Mouse (Mus musculus) embryonic facial prominence, embryonic 12.5 days (tissue): ENCODE measurements around the gene Map3k11. TPM values are rescaled to one million over a fixed set of nuclear protein-coding genes. Genes with fewer than 3 reads are reported as not detected.
A peak's percentile ranks its signal among the peaks of the same experiment; 100 is the strongest.

ENCODE experiments used
- ATAC-seq: fragments of 200-750 bp; cut with Nextera tagmentation; 2 replicates; pipeline ENCODE4 v1.8.0; 2017; ENCODE audit not compliant: insufficient number of reproducible peaks, insufficient read depth, low FRiP score, low TSS enrichment
- H3K27ac ChIP-seq: fragments of 300-500 bp; sonication (generic); 2 replicates; pipeline ENCODE4 v1.5.1; 2016; ENCODE audit warnings: mild to moderate bottlenecking
- H3K27me3 ChIP-seq: fragments of 300-500 bp; sonication (generic); 2 replicates; pipeline ENCODE4 v1.6.1; 2016; ENCODE audit warnings: mild to moderate bottlenecking, moderate library complexity
- H3K36me3 ChIP-seq: fragments of 300-500 bp; sonication (generic); 2 replicates; pipeline ENCODE4 v1.6.1; 2016; ENCODE audit warnings: mild to moderate bottlenecking
- H3K4me1 ChIP-seq: fragments of 300-500 bp; sonication (generic); 2 replicates; pipeline ENCODE4 v1.6.1; 2016
- H3K4me2 ChIP-seq: fragments of 300-500 bp; sonication (generic); replicated peaks from 2 replicates; pipeline ENCODE4 v1.6.1; 2016; ENCODE audit warnings: mild to moderate bottlenecking, moderate library complexity
- H3K4me3 ChIP-seq: fragments of 300-500 bp; sonication (generic); 2 replicates; pipeline ENCODE4 v1.5.1; 2016; ENCODE audit warnings: mild to moderate bottlenecking
- H3K9ac ChIP-seq: fragments of 300-500 bp; sonication (generic); 2 replicates; pipeline ENCODE4 v1.6.1; 2016; ENCODE audit warnings: mild to moderate bottlenecking, moderate library complexity
- H3K9me3 ChIP-seq: fragments of 300-500 bp; sonication (generic); 2 replicates; pipeline ENCODE4 v1.6.1; 2016; ENCODE audit warnings: mild to moderate bottlenecking, moderate library complexity
- WGBS: fragments of 180-500 bp; shearing (Covaris S2); methylation state at CpG from one replicate; pipeline ENCODE4 v1.1.7; 2016; 5-methylcytosine and 5-hydroxymethylcytosine counted together
- polyA plus RNA-seq: library from polyadenylated mRNA; unstranded; fragments of >200 nt; fragmentation: Nextera tagmentation; extraction: Ambion mirVana; gene quantifications from 2 replicates; pipeline ENCODE4 v1.2.1, GENCODE M21; 2016

Map3k11 gene
- polyA plus RNA-seq, 1 experiment from 2014 or later: 26.0 TPM

DNA sequence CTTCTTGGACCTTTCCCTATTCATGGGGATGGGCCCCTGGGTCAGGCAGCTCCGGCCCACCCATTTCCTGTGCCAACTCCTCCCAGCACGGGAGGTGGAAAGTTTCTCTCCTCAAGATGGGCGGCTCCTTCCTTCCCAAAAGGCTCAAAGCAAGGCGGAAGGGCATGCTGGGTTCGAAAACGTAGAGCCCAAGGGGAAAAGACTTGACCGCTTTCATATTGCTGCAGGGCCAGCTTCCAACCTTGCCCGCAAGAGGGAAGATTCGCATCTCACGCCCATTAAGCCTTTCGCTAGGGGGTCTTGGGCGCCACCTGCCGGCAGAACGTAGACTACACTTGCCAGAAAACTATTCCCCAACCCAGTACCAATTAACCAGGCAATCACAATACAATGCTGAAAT is 39.2 kb downstream of the Map3k11 start:
- H3K27ac ChIP-seq: 0 out of 2 replicates have a peak overlapping the region, but pooled peaks have one; percentile 26
- 3% methylated on average over 14 of the region's 14 CpGs for WGBS
- H3K4me3 ChIP-seq: peak overlapping the region; percentile 89
- peak overlapping the region; percentile 98 for H3K9ac ChIP-seq
- H3K4me1 ChIP-seq: peaks cover 51% of the 10 kb centered on the region
- peak overlapping the region; percentile 97 for H3K4me2 ChIP-seq
- ATAC-seq: no peak
- no peaks in the 10 kb centered on the region for H3K9me3 ChIP-seq
- H3K36me3 ChIP-seq: peaks cover 17% of the 10 kb centered on the region
- no peaks in the 10 kb centered on the region for H3K27me3 ChIP-seq

DNA sequence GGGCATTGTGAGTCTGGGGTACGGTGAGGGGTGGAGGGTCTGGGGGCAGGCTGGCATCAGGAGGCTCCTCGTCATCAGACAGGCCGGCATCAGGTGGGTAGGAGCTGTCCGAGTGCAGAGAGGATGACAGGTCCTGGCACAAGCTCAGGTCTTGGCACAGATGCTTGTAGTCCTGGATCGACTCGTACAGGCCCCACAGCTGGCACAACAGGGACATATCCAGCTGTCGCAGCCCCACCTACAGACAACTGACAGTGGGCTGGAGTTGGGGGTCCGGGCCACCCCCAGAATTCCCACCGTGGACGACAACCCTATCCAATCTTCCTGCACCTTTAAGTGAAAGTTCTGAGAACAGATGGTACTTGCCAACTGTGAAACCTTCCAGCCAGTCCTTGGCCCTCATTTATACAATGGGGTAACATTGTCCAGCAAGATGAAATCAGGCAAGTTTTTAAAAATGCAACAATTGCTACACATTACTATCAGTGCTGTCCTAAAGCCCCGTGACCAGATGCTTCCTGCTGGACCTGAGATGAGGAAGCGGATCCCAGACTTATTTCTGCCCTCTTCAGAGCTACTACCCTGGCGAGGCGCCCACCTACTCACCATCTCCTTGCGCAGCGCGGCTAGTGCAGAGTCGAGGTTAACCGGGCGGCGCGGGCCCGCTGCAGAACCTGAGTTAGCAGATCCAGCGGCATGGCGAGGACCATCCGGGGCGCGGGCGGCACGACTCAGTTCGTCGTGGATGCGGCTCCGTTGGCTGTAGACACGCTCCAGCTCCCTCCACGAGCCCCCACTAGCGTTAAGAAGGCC is 40.3 kb downstream of the Map3k11 start:
- peaks cover 8% of the 10 kb centered on the region; the same call in 1 of the 2 replicates for H3K36me3 ChIP-seq
- H3K4me2 ChIP-seq: peak overlapping the region; percentile 97
- no peaks in the 10 kb centered on the region for H3K27me3 ChIP-seq
- peaks cover 51% of the 10 kb centered on the region for H3K4me1 ChIP-seq
- H3K9ac ChIP-seq: peak overlapping the region; percentile 98
- H3K27ac ChIP-seq: peak overlapping the region; percentile 95
- WGBS: 8% methylated on average over 37 of the region's 37 CpGs
- ATAC-seq: no peak
- no peaks in the 10 kb centered on the region for H3K9me3 ChIP-seq
- H3K4me3 ChIP-seq: peak overlapping the region; percentile 89

- Histone ChIP-seq H3K4me2 (peak within 1 kb of the TSS; percentile 97), H3K9ac (peak within 1 kb of the TSS; percentile 98), H3K27me3 (no peaks in the 10 kb centered on the region), H3K9me3 (no peaks in the 10 kb centered on the region), H3K36me3 (0 out of 2 replicates have a peak, but pooled peaks cover 2% of the 10 kb centered on the region), H3K4me3 (peak within 1 kb of the TSS; percentile 89), H3K27ac (peak within 1 kb of the TSS; percentile 95), H3K4me1 (peaks cover 51% of the 10 kb centered on the region)
- WGBS: under 1% methylated on average over 35 of the region's 37 CpGs
- peak; percentile 78 for ATAC-seq
These were observed 40.9 kb downstream of the Map3k11 start, which contains the start of gene Fam89b for GRCm38 (mm10) chr19:5729444-5729815. Gene Fam89b (minus strand): TSS chr19:5729653.

DNA sequence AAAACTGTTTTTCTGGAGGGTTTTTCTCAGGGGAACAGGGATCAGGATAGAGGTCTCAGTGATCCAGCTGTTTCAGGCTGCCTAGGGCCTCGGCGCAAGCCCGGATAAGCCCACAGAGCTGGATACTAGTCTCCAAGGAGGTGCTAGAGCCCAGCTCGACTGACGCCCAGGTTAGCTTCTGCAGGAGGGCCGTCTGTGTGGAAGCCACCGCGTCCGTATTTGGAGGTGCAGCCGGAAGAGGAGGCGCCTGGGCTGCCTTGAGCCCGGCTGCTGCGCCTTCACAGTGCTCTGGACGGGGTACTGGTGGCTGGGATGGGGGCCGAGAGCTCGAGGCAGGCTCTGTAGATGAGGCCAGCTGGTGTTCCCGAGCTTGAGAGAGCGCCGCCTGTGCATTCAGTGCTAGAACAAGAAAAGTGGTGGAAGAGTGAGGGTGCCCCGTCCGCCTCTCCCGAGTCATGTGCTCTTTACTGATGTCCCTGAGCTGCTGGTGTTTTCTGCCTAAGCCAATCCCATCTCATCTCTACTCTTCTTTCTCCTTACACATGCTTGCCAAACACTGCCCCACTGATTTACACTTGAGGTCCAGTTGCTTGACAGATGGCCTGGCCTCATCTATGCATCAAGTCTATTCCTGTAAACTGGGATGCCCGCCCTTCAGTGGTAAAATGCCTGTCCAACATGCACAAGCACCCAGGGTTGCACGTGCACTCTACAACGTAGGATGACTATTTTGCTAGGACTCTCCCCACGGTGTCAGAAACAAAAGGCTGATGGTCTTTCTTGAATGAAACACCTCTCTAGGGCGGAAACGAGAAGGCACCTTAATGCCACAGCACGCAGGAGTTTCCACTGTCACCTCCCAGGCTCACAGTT is 42.0 kb downstream of the Map3k11 start:
- Histone ChIP-seq H3K27me3 (0 out of 2 replicates have a peak, but pooled peaks cover 2% of the 10 kb centered on the region), H3K4me3 (peak overlapping the region; percentile 89), H3K4me2 (peak overlapping the region; percentile 97), H3K9ac (peak overlapping the region; percentile 75), H3K27ac (no peak overlapping the region), H3K9me3 (no peaks in the 10 kb centered on the region), H3K36me3 (no peaks in the 10 kb centered on the region), H3K4me1 (peaks cover 44% of the 10 kb centered on the region)
- 73% methylated on average over 29 of the region's 29 CpGs for WGBS
- ATAC-seq: no peak

DNA sequence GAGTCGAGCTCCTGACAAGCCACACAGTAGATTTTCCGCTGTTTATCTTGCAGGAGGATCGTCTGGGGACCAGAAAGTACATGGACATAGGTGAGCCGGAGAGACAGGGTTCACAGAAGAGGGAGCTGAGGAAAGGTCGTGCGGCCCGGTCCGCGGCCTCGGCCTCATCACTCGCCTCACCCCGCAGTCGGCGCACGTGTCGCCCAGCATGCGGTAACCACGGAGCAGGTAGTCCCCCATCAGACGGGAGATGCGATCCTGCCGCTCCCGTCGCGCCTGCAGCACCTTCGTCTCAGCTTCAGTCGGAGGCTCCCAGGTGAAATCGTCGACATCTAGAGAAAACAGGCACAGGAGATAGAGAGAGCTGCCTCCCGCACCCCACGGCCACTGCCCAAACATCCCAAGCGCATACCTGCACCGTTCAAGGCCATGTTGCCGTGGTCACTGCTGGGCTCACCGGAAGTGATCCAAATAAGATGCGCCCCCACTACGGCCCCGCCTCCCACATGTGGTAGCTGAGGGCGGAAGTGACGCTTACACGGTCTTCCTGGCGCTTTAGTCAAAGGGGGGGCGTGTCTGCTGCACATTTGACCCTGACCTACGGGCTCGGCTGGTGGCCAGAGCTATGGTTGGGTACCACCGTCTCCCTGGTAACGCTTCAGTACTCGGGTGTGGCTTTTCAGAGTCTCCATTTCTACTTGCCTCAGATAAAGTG is 42.9 kb downstream of the Map3k11 start:
- peak overlapping the region; percentile 46; the same call in 1 of the 2 replicates for H3K27ac ChIP-seq
- H3K9ac ChIP-seq: peak overlapping the region; percentile 75
- 1% methylated on average over 47 of the region's 47 CpGs for WGBS
- H3K4me3 ChIP-seq: peak overlapping the region; percentile 89
- no peaks in the 10 kb centered on the region for H3K9me3 ChIP-seq
- peak; percentile 63 for ATAC-seq
- H3K27me3 ChIP-seq: 0 out of 2 replicates have a peak, but pooled peaks cover 3% of the 10 kb centered on the region
- H3K4me1 ChIP-seq: peaks cover 36% of the 10 kb centered on the region
- H3K36me3 ChIP-seq: no peaks in the 10 kb centered on the region
- H3K4me2 ChIP-seq: peak overlapping the region; percentile 97

DNA sequence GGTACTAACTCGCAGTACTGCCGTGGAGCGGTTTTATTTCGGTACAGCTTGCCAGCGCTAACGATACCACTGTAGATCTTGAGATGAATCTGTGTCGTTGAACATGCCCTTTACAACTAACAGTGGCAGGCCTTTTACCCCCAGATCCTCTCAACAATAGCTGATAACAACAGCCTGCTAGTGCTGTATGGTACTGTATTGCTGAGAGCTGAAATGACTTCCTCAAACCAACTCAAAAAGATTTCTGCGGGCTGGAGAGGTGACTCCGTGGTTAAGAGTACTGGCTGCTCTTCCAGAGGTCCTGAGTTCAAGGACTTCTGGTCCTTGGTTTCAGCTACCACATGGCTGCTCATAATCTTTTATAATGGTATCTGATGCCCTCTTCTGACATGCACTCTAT is 45.8 kb downstream of the Map3k11 start:
- H3K4me2 ChIP-seq: no peak overlapping the region
- H3K4me1 ChIP-seq: peaks cover 15% of the 10 kb centered on the region
- WGBS: 83% methylated on average over 9 of the region's 9 CpGs
- ATAC-seq: no peak
- H3K27me3 ChIP-seq: 0 out of 2 replicates have a peak, but pooled peaks cover 7% of the 10 kb centered on the region
- no peaks in the 10 kb centered on the region for H3K9me3 ChIP-seq
- H3K36me3 ChIP-seq: no peaks in the 10 kb centered on the region
- H3K27ac ChIP-seq: no peak overlapping the region
- H3K4me3 ChIP-seq: no peak overlapping the region
- no peak overlapping the region for H3K9ac ChIP-seq

GRCm38 (mm10) chr19:5739446-5739845 is 50.9 kb downstream of the Map3k11 start:
- Histone ChIP-seq H3K27ac (no peak overlapping the region), H3K4me1 (peaks cover 24% of the 10 kb centered on the region), H3K9ac (no peak overlapping the region), H3K27me3 (peaks cover 17% of the 10 kb centered on the region; the same call in 1 of the 2 replicates), H3K4me3 (no peak overlapping the region), H3K4me2 (no peak overlapping the region), H3K36me3 (no peaks in the 10 kb centered on the region), H3K9me3 (no peaks in the 10 kb centered on the region)
- no peak for ATAC-seq
- 64% methylated on average over 2 of the region's 2 CpGs for WGBS

DNA sequence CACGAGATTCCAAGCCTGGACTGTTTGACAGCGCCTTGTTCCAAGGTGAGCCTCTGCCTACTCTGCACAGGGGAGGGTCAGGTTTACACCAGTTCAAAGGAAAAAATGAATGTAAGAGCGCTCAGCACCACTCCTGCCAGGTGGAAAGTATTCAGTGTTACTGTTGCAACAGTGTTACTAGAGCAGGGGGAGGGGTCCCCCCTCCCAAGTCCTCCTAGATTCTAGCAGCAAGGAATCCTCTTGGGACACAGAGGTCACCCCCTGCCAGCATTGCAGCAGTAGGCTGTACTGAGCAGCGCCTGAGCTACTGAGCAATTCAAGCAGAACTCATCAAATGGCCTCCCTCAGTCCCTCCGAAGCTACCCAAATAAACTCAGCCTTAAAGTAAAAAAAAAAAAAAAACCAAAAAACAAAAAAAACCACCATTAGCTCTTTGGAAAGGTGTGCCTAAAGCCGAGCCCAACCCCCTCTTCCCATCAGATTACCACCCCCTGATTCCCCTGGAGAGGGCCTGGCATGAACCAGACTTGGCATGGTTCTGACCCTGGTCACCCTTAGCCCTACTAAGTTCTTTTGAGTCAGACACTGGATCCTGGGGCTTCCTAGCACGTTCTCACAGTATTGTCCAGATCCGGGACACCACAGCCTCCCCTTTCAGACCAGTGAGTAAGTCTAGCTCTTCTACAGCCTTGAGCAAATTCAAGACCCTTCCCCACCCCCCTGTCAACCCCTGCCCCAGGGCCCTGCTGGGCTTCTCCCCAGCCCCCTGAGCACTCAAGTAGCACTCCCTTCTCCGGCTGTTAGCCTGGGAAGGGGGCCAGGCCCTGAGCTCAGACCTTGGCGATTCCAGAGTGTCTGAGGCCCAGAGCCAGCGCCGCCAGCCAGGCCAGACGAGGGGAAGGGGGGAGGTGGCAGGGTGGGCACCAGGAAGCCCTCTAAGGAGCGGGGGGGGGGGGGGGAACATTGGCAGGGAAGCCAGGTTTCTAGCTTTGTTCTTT is 52.1 kb downstream of the Map3k11 start, which contains the start of gene Ltbp3:
Ltbp3 (plus strand) TSS at position 585 of the 998 bp plus-strand sequence.
- peak within 1 kb of the TSS; percentile 90 for H3K27ac ChIP-seq
- WGBS: 15% methylated on average over 10 of the region's 14 CpGs
- peak within 1 kb of the TSS; percentile 93 for H3K4me2 ChIP-seq
- H3K9ac ChIP-seq: peak within 1 kb of the TSS; percentile 93
- no peaks in the 10 kb centered on the region for H3K9me3 ChIP-seq
- H3K4me1 ChIP-seq: peaks cover 29% of the 10 kb centered on the region
- peaks cover 26% of the 10 kb centered on the region for H3K27me3 ChIP-seq
- peak within 1 kb of the TSS; percentile 75 for H3K4me3 ChIP-seq
- H3K36me3 ChIP-seq: no peaks in the 10 kb centered on the region
- ATAC-seq: no peak

GRCm38 (mm10) chr19:5741641-5742240 is 53.2 kb downstream of the Map3k11 start:
- peaks cover 33% of the 10 kb centered on the region for H3K27me3 ChIP-seq
- WGBS: under 1% methylated on average over 53 of the region's 55 CpGs

GRCm38 (mm10) chr19:5742241-5742641 is 53.7 kb downstream of the Map3k11 start:
- WGBS: under 1% methylated on average over 32 of the region's 32 CpGs
- peak overlapping the region; percentile 93 for H3K4me2 ChIP-seq
- H3K4me3 ChIP-seq: peak overlapping the region; percentile 75
- H3K27me3 ChIP-seq: peaks cover 36% of the 10 kb centered on the region
- no peaks in the 10 kb centered on the region for H3K36me3 ChIP-seq
- H3K9me3 ChIP-seq: no peaks in the 10 kb centered on the region
- no peak for ATAC-seq
- peaks cover 39% of the 10 kb centered on the region for H3K4me1 ChIP-seq
- H3K9ac ChIP-seq: peak overlapping the region; percentile 93
- peak overlapping the region; percentile 90 for H3K27ac ChIP-seq

More at GRCm38 (mm10) chr19:5741641-5742240, 53.2 kb downstream of the Map3k11 start:
- Histone ChIP-seq H3K4me3 (peak overlapping the region; percentile 75), H3K9ac (peak overlapping the region; percentile 93), H3K9me3 (no peaks in the 10 kb centered on the region), H3K4me2 (peak overlapping the region; percentile 93), H3K4me1 (peaks cover 39% of the 10 kb centered on the region), H3K27ac (peak overlapping the region; percentile 90), H3K36me3 (no peaks in the 10 kb centered on the region)
- peak; percentile 53; the same call in 1 of the 2 replicates for ATAC-seq
